Mouse (Mus musculus) macrophage (primary cell): ENCODE results near the gene Cacna2d2. TPM values are rescaled to one million over a fixed set of nuclear protein-coding genes. Genes with fewer than 3 reads are reported as not detected.

Experiments used
- H3K27ac ChIP-seq: fragments of 350-480 bp; formaldehyde crosslinking; 2 replicates; pipeline ENCODE4 v1.9.0; 2021
- H3K36me3 ChIP-seq: fragments of 350-480 bp; formaldehyde crosslinking; 2 replicates; pipeline ENCODE4 v1.9.0; 2021; ENCODE audit errors: inconsistent target
- H3K4me3 ChIP-seq: fragments of 350-480 bp; formaldehyde crosslinking; 2 replicates; pipeline ENCODE4 v1.9.0; 2021; ENCODE audit errors: inconsistent target
- H3K79me2 ChIP-seq: fragments of 350-480 bp; formaldehyde crosslinking; 2 replicates; pipeline ENCODE4 v1.9.0; 2021; ENCODE audit errors: inconsistent target
- WGBS: methylation state at CpG from one replicate; pipeline ENCODE4 v1.1.7; 2026; ENCODE audit warnings: inconsistent platforms; ENCODE audit not compliant: missing documents; 5-methylcytosine and 5-hydroxymethylcytosine counted together
- polyA plus RNA-seq: library from polyadenylated mRNA; stranded (reverse); fragments of 250-400 nt; gene quantifications from 3 replicates; pipeline ENCODE4 v1.2.4, GENCODE M21; 2018; ENCODE audit warnings: inconsistent platforms

Gene Cacna2d2
- polyA plus RNA-seq, 1 experiment from 2014 or later = not detected

- 64% methylated on average over 10 of the region's 10 CpGs for WGBS
- H3K79me2 ChIP-seq = no peaks in the 10 kb centered on the region
- H3K36me3 ChIP-seq = no peaks in the 10 kb centered on the region
- no peak overlapping the region for H3K27ac ChIP-seq
- H3K4me3 ChIP-seq = no peak overlapping the region
Measured at GRCm38 (mm10) chr9:107486086-107486485, 86.7 kb downstream of the Cacna2d2 start.

DNA sequence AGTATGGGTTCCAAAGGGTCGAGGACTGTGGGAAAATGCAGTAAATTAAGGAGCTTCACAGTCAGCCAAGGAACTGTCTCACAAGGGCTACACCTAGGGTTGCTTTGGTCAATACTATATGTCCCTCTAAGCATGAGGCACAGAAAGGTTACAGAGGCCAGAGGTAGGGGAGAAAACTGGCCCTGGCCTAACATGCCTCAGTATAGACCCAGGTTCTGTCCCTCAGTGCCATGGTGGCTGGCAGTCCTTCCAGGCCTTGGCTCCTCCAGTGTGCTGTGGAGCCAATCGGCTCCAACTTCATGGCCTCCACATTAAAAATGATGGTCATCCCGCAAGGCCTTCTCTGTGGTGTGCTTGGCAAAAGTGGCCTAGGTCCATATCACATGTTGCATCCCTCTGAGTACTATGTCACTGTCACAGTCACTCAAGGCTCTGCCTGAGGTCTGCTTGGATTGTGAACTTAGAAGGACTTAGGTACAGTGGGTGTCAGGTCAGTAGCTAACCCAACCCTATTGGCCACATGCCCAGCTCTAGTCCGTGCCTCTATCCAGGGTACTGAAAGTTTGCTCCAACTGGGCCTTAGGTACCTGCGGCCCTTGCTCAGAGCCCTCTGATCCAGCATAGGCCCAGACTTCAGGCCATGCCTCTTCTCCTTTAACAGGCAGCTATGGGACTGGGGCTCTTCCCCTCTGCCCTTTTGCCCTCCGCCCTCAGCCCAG is 87.3 kb downstream of the Cacna2d2 start:
- Histone ChIP-seq H3K79me2 (no peaks in the 10 kb centered on the region), H3K36me3 (no peaks in the 10 kb centered on the region)
- 70% methylated on average over 6 of the region's 6 CpGs for WGBS

DNA sequence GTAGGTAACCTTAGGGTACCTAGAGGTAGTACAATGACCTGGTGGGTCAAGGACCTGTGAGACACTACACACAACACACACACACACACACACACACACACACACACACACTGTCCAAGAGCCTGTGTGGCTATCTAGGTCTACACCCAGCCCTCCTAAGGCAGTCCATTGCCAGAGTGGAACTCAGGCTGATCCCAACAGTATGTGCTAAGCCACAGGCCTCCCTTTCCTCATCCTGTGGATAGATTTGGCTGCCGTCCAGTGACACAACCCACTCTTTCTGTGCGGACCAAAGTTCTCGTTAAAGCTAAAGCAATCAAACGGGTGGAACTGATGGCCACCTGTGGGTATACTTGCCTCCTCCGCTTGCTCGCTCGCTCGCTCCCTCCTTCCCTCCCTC is 90.7 kb downstream of the Cacna2d2 start:
- H3K27ac ChIP-seq = no peak overlapping the region
- H3K4me3 ChIP-seq = no peak overlapping the region
- no peaks in the 10 kb centered on the region for H3K36me3 ChIP-seq
- 57% methylated on average over 8 of the region's 8 CpGs for WGBS
- H3K79me2 ChIP-seq = no peaks in the 10 kb centered on the region

More for the DNA sequence above, 87.3 kb downstream of the Cacna2d2 start:
- no peak overlapping the region for H3K4me3 ChIP-seq
- no peak overlapping the region for H3K27ac ChIP-seq

DNA sequence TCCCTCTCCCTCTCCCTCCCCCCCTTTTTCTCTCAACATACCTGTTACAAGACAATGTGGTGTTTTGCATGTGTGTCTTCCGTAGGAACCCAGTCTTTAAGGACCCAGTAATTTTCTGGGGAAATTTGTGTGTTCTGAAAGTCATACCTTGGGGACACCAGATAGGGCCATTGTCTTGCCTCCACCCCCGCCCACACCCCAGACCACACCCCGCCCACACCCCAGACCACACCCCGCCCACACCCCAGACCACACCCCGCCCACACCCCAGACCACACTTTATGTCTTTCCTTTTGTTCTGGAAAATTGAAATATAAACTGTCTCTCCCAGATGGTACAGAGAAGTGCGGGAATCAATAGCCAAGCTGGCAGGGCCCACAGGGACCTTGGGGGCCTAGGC is 91.2 kb downstream of the Cacna2d2 start:
- Histone ChIP-seq H3K27ac (no peak overlapping the region), H3K36me3 (no peaks in the 10 kb centered on the region), H3K79me2 (no peaks in the 10 kb centered on the region), H3K4me3 (no peak overlapping the region)
- 63% methylated on average over 6 of the region's 6 CpGs for WGBS

GRCm38 (mm10) chr9:107493511-107493910 is 94.1 kb downstream of the Cacna2d2 start:
- Histone ChIP-seq H3K36me3 (no peaks in the 10 kb centered on the region), H3K27ac (no peak overlapping the region), H3K4me3 (no peak overlapping the region), H3K79me2 (no peaks in the 10 kb centered on the region)
- WGBS = 67% methylated on average over 1 of the region's 1 CpGs

DNA sequence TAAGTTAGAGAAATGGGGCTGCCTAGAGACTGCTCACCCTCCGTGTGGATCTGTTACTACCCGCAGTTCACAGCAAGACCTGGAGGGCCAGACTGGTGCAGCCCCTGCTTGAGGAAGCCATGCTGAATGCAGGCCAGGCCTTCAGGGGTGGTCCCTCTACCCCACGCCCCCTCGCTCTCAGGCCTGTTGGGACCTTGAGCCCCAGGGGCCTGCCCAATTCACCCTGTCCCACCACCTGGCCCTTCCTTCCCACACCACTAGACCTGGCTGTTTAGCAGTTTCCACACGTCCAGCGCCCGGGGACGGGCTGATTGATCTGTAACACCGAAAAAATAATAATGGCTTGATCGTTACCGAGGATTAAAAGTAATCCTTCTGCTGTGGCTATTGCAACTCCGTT is 94.8 kb downstream of the Cacna2d2 start:
- 95% methylated on average over 12 of the region's 12 CpGs for WGBS
- H3K4me3 ChIP-seq = no peak overlapping the region
- no peaks in the 10 kb centered on the region for H3K79me2 ChIP-seq
- no peak overlapping the region for H3K27ac ChIP-seq
- H3K36me3 ChIP-seq = no peaks in the 10 kb centered on the region

- Histone ChIP-seq H3K79me2 (no peaks in the 10 kb centered on the region), H3K4me3 (no peak overlapping the region), H3K36me3 (no peaks in the 10 kb centered on the region), H3K27ac (no peak overlapping the region)
- 89% methylated on average over 3 of the region's 3 CpGs for WGBS
Measured at GRCm38 (mm10) chr9:107496359-107496758, 96.9 kb downstream of the Cacna2d2 start.

GRCm38 (mm10) chr9:107500708-107501286 is 101.4 kb downstream of the Cacna2d2 start:
- Histone ChIP-seq H3K4me3 (no peak overlapping the region), H3K79me2 (no peaks in the 10 kb centered on the region), H3K27ac (no peak overlapping the region), H3K36me3 (no peaks in the 10 kb centered on the region)
- 87% methylated on average over 3 of the region's 3 CpGs for WGBS

GRCm38 (mm10) chr9:107502131-107502846 is 102.9 kb downstream of the Cacna2d2 start:
- Histone ChIP-seq H3K27ac (no peak overlapping the region), H3K36me3 (no peaks in the 10 kb centered on the region), H3K79me2 (no peaks in the 10 kb centered on the region), H3K4me3 (no peak overlapping the region)
- 89% methylated on average over 12 of the region's 12 CpGs for WGBS

DNA sequence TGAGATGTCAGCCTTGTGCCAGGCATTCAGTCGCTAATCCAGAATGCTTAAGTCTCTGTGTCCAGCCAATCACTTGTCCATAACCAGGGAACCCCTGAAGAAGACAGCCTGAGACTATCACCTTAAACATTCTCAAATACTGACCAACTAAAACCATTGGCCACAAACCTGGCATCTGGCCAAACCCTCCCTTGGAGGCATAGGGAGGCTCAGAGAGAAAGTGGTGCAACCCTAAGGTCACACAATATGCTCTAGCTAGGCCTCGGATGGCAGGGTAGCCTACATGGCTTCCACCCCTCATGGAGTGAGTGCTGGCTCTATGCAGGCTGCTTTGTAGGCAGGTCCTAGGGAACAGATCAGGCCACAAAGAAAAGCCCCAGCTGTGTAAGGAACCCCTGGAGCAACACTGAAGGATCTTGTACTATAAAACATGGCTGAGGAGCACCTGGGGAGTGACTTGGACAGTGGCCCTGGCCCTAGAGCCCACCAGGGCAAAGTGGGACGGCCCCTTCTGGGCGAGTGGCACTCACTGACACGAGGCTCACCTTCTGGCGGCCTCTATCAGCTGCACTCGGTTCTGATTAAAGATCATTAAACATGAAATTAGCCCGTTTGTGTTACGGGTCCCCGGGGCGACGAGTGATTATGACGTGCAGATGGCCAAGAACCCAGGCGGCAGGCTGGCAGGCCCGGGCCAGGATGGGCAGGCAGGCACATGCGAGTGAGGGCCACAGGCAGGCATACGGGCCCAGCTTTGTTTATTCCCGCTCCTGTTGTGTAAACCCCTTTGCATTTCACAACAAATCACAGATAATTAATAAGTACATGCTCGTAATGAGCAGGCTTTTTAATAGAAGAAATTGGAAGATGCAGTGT is 105.5 kb downstream of the Cacna2d2 start:
- Histone ChIP-seq H3K27ac (no peak overlapping the region), H3K36me3 (no peaks in the 10 kb centered on the region), H3K4me3 (no peak overlapping the region), H3K79me2 (no peaks in the 10 kb centered on the region)
- 89% methylated on average over 19 of the region's 19 CpGs for WGBS

GRCm38 (mm10) chr9:107508266-107508665 is 108.9 kb downstream of the Cacna2d2 start:
- no peak overlapping the region for H3K27ac ChIP-seq
- no peak overlapping the region for H3K4me3 ChIP-seq
- WGBS = 51% methylated on average over 9 of the region's 10 CpGs
- H3K79me2 ChIP-seq = no peaks in the 10 kb centered on the region
- H3K36me3 ChIP-seq = no peaks in the 10 kb centered on the region

- H3K79me2 ChIP-seq = no peaks in the 10 kb centered on the region
- no peak overlapping the region for H3K27ac ChIP-seq
- H3K4me3 ChIP-seq = no peak overlapping the region
- WGBS = 83% methylated on average over 14 of the region's 14 CpGs
- H3K36me3 ChIP-seq = no peaks in the 10 kb centered on the region
Measured at GRCm38 (mm10) chr9:107510384-107511100, 111.1 kb downstream of the Cacna2d2 start.

- no peak overlapping the region for H3K4me3 ChIP-seq
- no peaks in the 10 kb centered on the region for H3K36me3 ChIP-seq
- no peak overlapping the region for H3K27ac ChIP-seq
- WGBS = 81% methylated on average over 8 of the region's 8 CpGs
- no peaks in the 10 kb centered on the region for H3K79me2 ChIP-seq
Measured at GRCm38 (mm10) chr9:107511436-107511835, 112.0 kb downstream of the Cacna2d2 start.

- H3K27ac ChIP-seq = no peak overlapping the region
- no peak overlapping the region for H3K4me3 ChIP-seq
- WGBS = 92% methylated on average over 15 of the region's 16 CpGs
- no peaks in the 10 kb centered on the region for H3K36me3 ChIP-seq
- H3K79me2 ChIP-seq = no peaks in the 10 kb centered on the region
Measured at GRCm38 (mm10) chr9:107512326-107512725, 112.9 kb downstream of the Cacna2d2 start.
